Mouse (Mus musculus) subcutaneous adipose tissue, adult 2 months (tissue): ENCODE measurements around the gene Rnf207. TPM values are rescaled to one million over a fixed set of nuclear protein-coding genes. Genes with fewer than 3 reads are reported as not detected.

ENCODE experiments used
- polyA plus RNA-seq: library from polyadenylated mRNA; depleted of rRNA; stranded (reverse); fragments of >200 nt; gene quantifications from 2 replicates; pipeline ENCODE4 v1.2.3, GENCODE M21; 2012; ENCODE audit warnings: low replicate concordance; rRNA removed

Gene Rnf207
- polyA plus RNA-seq, result 0.62 and 6.2 TPM in 2 replicates

DNA sequence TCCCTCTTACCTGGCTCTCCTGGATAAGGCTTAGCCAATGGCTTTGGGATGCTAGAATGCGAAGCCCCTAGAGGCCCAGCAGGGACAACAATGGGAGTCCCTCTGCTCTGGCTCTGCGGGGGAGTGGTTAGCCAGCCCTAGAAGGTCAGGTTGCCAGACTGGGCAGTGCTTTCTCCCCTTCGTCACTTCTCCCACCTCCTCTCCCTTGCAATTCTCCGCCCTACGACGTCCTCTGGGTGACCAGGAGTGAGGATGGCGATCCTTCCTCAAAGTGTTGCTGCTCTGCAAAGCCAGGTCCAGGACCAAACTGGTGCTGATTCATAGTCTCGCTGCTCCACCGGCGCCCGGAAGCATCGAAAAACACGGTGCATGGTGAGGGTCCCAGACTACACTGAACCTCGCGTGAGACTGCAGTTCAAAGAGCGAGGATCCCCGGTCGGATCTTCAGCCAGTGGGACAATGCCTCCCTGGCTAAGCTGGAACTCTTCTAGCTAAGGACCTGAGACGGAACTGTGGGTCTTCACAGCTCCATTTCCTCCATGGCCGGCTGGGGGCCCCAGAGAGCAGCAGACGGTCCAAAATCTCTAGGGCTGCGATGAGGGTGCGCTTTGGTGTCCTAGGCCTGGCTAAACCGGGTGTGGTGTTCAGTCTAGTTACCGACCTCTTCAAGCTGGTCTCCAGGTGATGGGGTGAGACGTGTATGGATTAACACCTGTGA is at the start of gene Rnf207:
Gene Rnf207, minus strand, starts transcription at position 477 of the 718 bp plus-strand sequence.

GRCm38 (mm10) chr4:152338419-152339292 is 19.9 kb upstream of the Rnf207 start, which contains the start of gene Chd5:
Gene Chd5, plus strand, starts transcription at chr4:152338651.

GRCm38 (mm10) chr4:152325574-152326411 is 7.0 kb upstream of the Rnf207 start, which contains the start of gene Rpl22:
Gene Rpl22, plus strand, starts transcription at chr4:152325742.

GRCm38 (mm10) chr4:152296874-152297861 is 21.6 kb downstream of the Rnf207 start, which contains the start of gene Icmt:
Gene Icmt, plus strand, starts transcription at chr4:152297227.

GRCm38 (mm10) chr4:152291562-152291961 is 27.2 kb downstream of the Rnf207 start, which contains the start of gene Hes3:
Gene Hes3, minus strand, starts transcription at chr4:152291662.

GRCm38 (mm10) chr4:152273621-152274236 is 45.1 kb downstream of the Rnf207 start, which contains the start of gene Gpr153:
Gene Gpr153, plus strand, starts transcription at chr4:152274232.

Other genes with a start within 250 kb of the Rnf207 start
- gene Plekhg5, start 246.5 kb downstream of the Rnf207 start, polyA plus RNA-seq, result 33.9 and 54.3 TPM in 2 replicates
- 7.3 and 12.8 TPM in 2 replicates for gene Tnfrsf25, start 203.1 kb downstream of the Rnf207 start, polyA plus RNA-seq
- 1.2 and 4.9 TPM in 2 replicates for gene Espn, start 166.6 kb downstream of the Rnf207 start, polyA plus RNA-seq
- 0.14 TPM in 1 of 2 replicates, not detected in the other for gene Hes2, start 160.1 kb downstream of the Rnf207 start, polyA plus RNA-seq
- 32.2 and 38.4 TPM in 2 replicates for gene Acot7, start 140.9 kb downstream of the Rnf207 start, polyA plus RNA-seq
- gene Gpr153, start 44.8 kb downstream of the Rnf207 start, polyA plus RNA-seq, result 19.5 and 68.5 TPM in 2 replicates
- not detected in 2 replicates for gene Hes3, start 27.3 kb downstream of the Rnf207 start, polyA plus RNA-seq
- 26.9 and 41.0 TPM in 2 replicates for gene Icmt, start 21.8 kb downstream of the Rnf207 start, polyA plus RNA-seq
- 41.7 and 89.7 TPM in 2 replicates for gene Rpl22, start 6.7 kb upstream of the Rnf207 start, polyA plus RNA-seq
- 0.19 and 0.21 TPM in 2 replicates for gene Chd5, start 19.7 kb upstream of the Rnf207 start, polyA plus RNA-seq
- gene Nphp4, start 157.7 kb upstream of the Rnf207 start, polyA plus RNA-seq, result 0.62 and 2.5 TPM in 2 replicates
- 4.0 and 4.5 TPM in 2 replicates for gene Kcnab2, start 158.9 kb upstream of the Rnf207 start, polyA plus RNA-seq